Comparison of ENCODE assay signal across 8 mouse cellular contexts in genomic region chr17:33717982-33718381, GRCm38 (mm10). TPM values are rescaled to one million over a fixed set of nuclear protein-coding genes. Genes with fewer than 3 reads are reported as not detected.
A peak's percentile ranks its signal among the peaks of the same experiment; 100 is the strongest.
DNase-seq lines count a peak whose midpoint lies in the region; ATAC-seq and TF ChIP-seq lines count a peak whose summit lies in the region.

No protein-coding gene starts in this region.

- no peaks in the 10 kb centered on the region for H3K27me3 ChIP-seq in heart, embryonic 15.5 days
- no peaks in the 10 kb centered on the region for H3K27me3 ChIP-seq in MEL (ENCODE audit: control insufficient read depth in 1 of 2, insufficient read depth in 2 of 2, low read length in 2 of 2)
- H3K27me3 ChIP-seq in hindbrain, embryonic 11.5 days (ENCODE audit: control insufficient read depth, insufficient read depth, low read length), result no peaks in the 10 kb centered on the region
- no peaks in the 10 kb centered on the region for H3K27me3 ChIP-seq in midbrain, embryonic 11.5 days (ENCODE audit: control insufficient read depth, insufficient read depth, low read length)

- no peak for DNase-seq in heart, adult 11 months
- DNase-seq in MEL (ENCODE audit: low read depth, low spot score), result no peak
- DNase-seq in hindbrain, embryonic 11.5 days (ENCODE audit: low spot score), result no peak
- DNase-seq in midbrain, embryonic 11.5 days (ENCODE audit: low spot score, missing footprints), result no peak
- DNase-seq in urinary bladder, adult 18-20 months (ENCODE audit: low spot score in 2 of 2), result no peak
- no peak for DNase-seq in thymus, postnatal 14 days
- no peak for DNase-seq in embryo, embryonic 10.5 days (ENCODE audit: low spot score)

- H3K36me3 ChIP-seq in heart, embryonic 15.5 days, result no peaks in the 10 kb centered on the region
- H3K36me3 ChIP-seq in MEL (ENCODE audit: control insufficient read depth in 1 of 2, insufficient read depth in 2 of 2, low read length in 2 of 2), result peaks cover 0 to 21% of the 10 kb centered on the region in 2 experiments; a peak in 2 of 4 replicates
- H3K36me3 ChIP-seq in hindbrain, embryonic 11.5 days (ENCODE audit: control insufficient read depth, insufficient read depth, low read length), result no peaks in the 10 kb centered on the region
- no peaks in the 10 kb centered on the region for H3K36me3 ChIP-seq in midbrain, embryonic 11.5 days (ENCODE audit: control insufficient read depth, insufficient read depth, low read length)

- no peaks in the 10 kb centered on the region for H3K9me3 ChIP-seq in heart, embryonic 15.5 days (replicated peaks)
- no peaks in the 10 kb centered on the region for H3K9me3 ChIP-seq in MEL (replicated peaks; ENCODE audit: insufficient read depth, low read length)
- no peaks in the 10 kb centered on the region for H3K9me3 ChIP-seq in hindbrain, embryonic 11.5 days (ENCODE audit: control insufficient read depth, low read length)
- no peaks in the 10 kb centered on the region for H3K9me3 ChIP-seq in midbrain, embryonic 11.5 days (ENCODE audit: control insufficient read depth, low read length)

- WGBS in heart, embryonic 15.5 days, result 9% methylated on average over 8 of the region's 8 CpGs
- 9% methylated on average over 8 of the region's 8 CpGs for WGBS in hindbrain, embryonic 11.5 days
- WGBS in midbrain, embryonic 11.5 days, result 8% methylated on average over 8 of the region's 8 CpGs

- no peak; a peak in 1 of 4 replicates for TF ChIP-seq EP300 in MEL (IDR thresholded peaks at IDR 0.05; ENCODE audit: low read depth in 1 of 2, low read length in 2 of 2)

- H3K79me2 ChIP-seq in MEL (ENCODE audit: control insufficient read depth, insufficient read depth, low read length, poor library complexity), result peaks cover 3% of the 10 kb centered on the region; the same call in 1 of the 2 replicates

- peak overlapping the region; percentile 78 for H3K9ac ChIP-seq in heart, embryonic 15.5 days
- H3K9ac ChIP-seq in MEL (ENCODE audit: control insufficient read depth, low read depth, low read length, poor library complexity, severe bottlenecking), result peak overlapping the region; percentile 87
- H3K9ac ChIP-seq in hindbrain, embryonic 11.5 days (ENCODE audit: low read depth, low read length), result peak overlapping the region; percentile 80
- peak overlapping the region; percentile 77 for H3K9ac ChIP-seq in midbrain, embryonic 11.5 days (ENCODE audit: low read length)

- peak overlapping the region; percentile 70 for H3K4me2 ChIP-seq in heart, embryonic 15.5 days
- peak overlapping the region; percentile 72 for H3K4me2 ChIP-seq in hindbrain, embryonic 11.5 days (replicated peaks; ENCODE audit: low read depth, low read length)
- H3K4me2 ChIP-seq in midbrain, embryonic 11.5 days, result peak overlapping the region; percentile 71

- H3K27ac ChIP-seq in heart, embryonic 15.5 days, result no peak overlapping the region
- 0 out of 2 replicates have a peak overlapping the region, but pooled peaks have one; percentile 0 for H3K27ac ChIP-seq in MEL (ENCODE audit: control insufficient read depth, low read depth, low read length)
- H3K27ac ChIP-seq in hindbrain, embryonic 11.5 days (ENCODE audit: low read depth, low read length), result no peak overlapping the region
- H3K27ac ChIP-seq in midbrain, embryonic 11.5 days (ENCODE audit: low read depth, low read length), result no peak overlapping the region

- TF ChIP-seq CTCF in MEL (IDR thresholded peaks at IDR 0.05 in 2 of 3, conservative IDR thresholded peaks at IDR 0.05 in 1 of 3; ENCODE audit: control insufficient read depth in 1 of 3, insufficient read depth in 1 of 3, low read depth in 2 of 3, low read length in 3 of 3, poor library complexity in 1 of 3, severe bottlenecking in 1 of 3), result no peak

- no peak for TF ChIP-seq RAD21 in MEL (IDR thresholded peaks at IDR 0.05; ENCODE audit: low read depth, low read length)

- ATAC-seq in heart, embryonic 15.5 days (replicated peaks; ENCODE audit: insufficient number of reproducible peaks, insufficient read depth, low FRiP score, low read depth), result no peak
- no peak for ATAC-seq in hindbrain, embryonic 11.5 days (ENCODE audit: low FRiP score)
- peak; percentile 1; the same call in 1 of the 2 replicates for ATAC-seq in midbrain, embryonic 11.5 days (ENCODE audit: low FRiP score)

- peak overlapping the region; percentile 68 for H3K4me3 ChIP-seq in heart, embryonic 15.5 days
- H3K4me3 ChIP-seq in MEL (ENCODE audit: control insufficient read depth in 1 of 2, insufficient read depth in 1 of 2, low read depth in 2 of 2, low read length in 2 of 2), result peak overlapping the region; percentile 58 to 96
- peak overlapping the region; percentile 82 for H3K4me3 ChIP-seq in hindbrain, embryonic 11.5 days (ENCODE audit: low read depth, low read length)
- H3K4me3 ChIP-seq in midbrain, embryonic 11.5 days (ENCODE audit: low read depth, low read length), result peak overlapping the region; percentile 85

- no peak for TF ChIP-seq POLR2A in MEL (IDR thresholded peaks at IDR 0.05; ENCODE audit: control insufficient read depth in 1 of 2, insufficient read depth in 1 of 2, low read depth in 1 of 2, low read length in 2 of 2, poor library complexity in 1 of 2)

- H3K4me1 ChIP-seq in heart, embryonic 15.5 days (replicated peaks), result peaks cover 3% of the 10 kb centered on the region; the same call in 1 of the 2 replicates
- H3K4me1 ChIP-seq in MEL (ENCODE audit: control insufficient read depth in 1 of 2, insufficient read depth in 2 of 2, low read length in 2 of 2), result peaks cover 10 to 22% of the 10 kb centered on the region in 2 experiments
- no peaks in the 10 kb centered on the region for H3K4me1 ChIP-seq in hindbrain, embryonic 11.5 days (replicated peaks; ENCODE audit: control insufficient read depth, insufficient read depth, low read length)
- H3K4me1 ChIP-seq in midbrain, embryonic 11.5 days (ENCODE audit: control insufficient read depth, insufficient read depth, low read length), result peaks cover 5% of the 10 kb centered on the region; the same call in 1 of the 2 replicates

TF ChIP-seq in MEL, 35 proteins besides CTCF, POLR2A, EP300 and RAD21:
- TF ChIP-seq TCF12 (IDR thresholded peaks at IDR 0.05; ENCODE audit: low read depth, low read length), result no peak
- no peak for TF ChIP-seq MXI1 (IDR thresholded peaks at IDR 0.05; ENCODE audit: low read depth, low read length)
- 0 out of 2 replicates have a peak, but pooled peaks have one; percentile 62 for TF ChIP-seq CHD1 (IDR thresholded peaks at IDR 0.05; ENCODE audit: low read depth, low read length)

RNA-seq across cellular contexts. Expression of gene March2, which starts 0.5 kb away (rescaled TPM):
- 98.6 and 118 TPM in 2 replicates for polyA plus RNA-seq in heart, embryonic 15.5 days (2015; fragmentation: Nextera tagmentation; extraction: Ambion mirVana)
- total RNA-seq in MEL (2012; rRNA removed), result 7.2 and 10.9 TPM in 2 replicates
- polyA plus RNA-seq in MEL (2012; ENCODE audit: insufficient read depth in 1 of 2, insufficient read length in 2 of 2, low read depth in 1 of 2, low replicate concordance in 2 of 2, missing spikeins in 1 of 2), result 10 to 100 TPM in 1 of 2 experiments, not detected in 1; 18.8 TPM
- polyA plus RNA-seq in hindbrain, embryonic 11.5 days (2014; fragmentation: Nextera tagmentation; extraction: Ambion mirVana), result 40.2 and 45.4 TPM in 2 replicates
- 37.3 and 39.0 TPM in 2 replicates for polyA plus RNA-seq in midbrain, embryonic 11.5 days (2014; fragmentation: Nextera tagmentation; extraction: Ambion mirVana)

RNA-seq across cellular contexts. Expression of gene Hnrnpm, which starts 31.3 kb away (rescaled TPM):
- polyA plus RNA-seq in heart, embryonic 15.5 days (2015; fragmentation: Nextera tagmentation; extraction: Ambion mirVana), result 180 and 183 TPM in 2 replicates
- 203 and 224 TPM in 2 replicates for total RNA-seq in MEL (2012; rRNA removed)
- 100 to 1,000 TPM; 420 to 473 TPM for polyA plus RNA-seq in MEL (2012; ENCODE audit: insufficient read depth in 1 of 2, insufficient read length in 2 of 2, low read depth in 1 of 2, low replicate concordance in 2 of 2, missing spikeins in 1 of 2)
- polyA plus RNA-seq in hindbrain, embryonic 11.5 days (2014; fragmentation: Nextera tagmentation; extraction: Ambion mirVana), result 506 and 558 TPM in 2 replicates
- 581 and 639 TPM in 2 replicates for polyA plus RNA-seq in midbrain, embryonic 11.5 days (2014; fragmentation: Nextera tagmentation; extraction: Ambion mirVana)

RNA-seq across cellular contexts. Expression of gene Rab11b, which starts 42.3 kb away (rescaled TPM):
- polyA plus RNA-seq in heart, embryonic 15.5 days (2015; fragmentation: Nextera tagmentation; extraction: Ambion mirVana), result 274 and 318 TPM in 2 replicates
- total RNA-seq in MEL (2012; rRNA removed), result 24.0 and 26.3 TPM in 2 replicates
- polyA plus RNA-seq in MEL (2012; ENCODE audit: insufficient read depth in 1 of 2, insufficient read length in 2 of 2, low read depth in 1 of 2, low replicate concordance in 2 of 2, missing spikeins in 1 of 2), result 100 to 1,000 TPM in 1 of 2 experiments, not detected in 1; 105 TPM
- 334 and 359 TPM in 2 replicates for polyA plus RNA-seq in hindbrain, embryonic 11.5 days (2014; fragmentation: Nextera tagmentation; extraction: Ambion mirVana)
- 295 and 314 TPM in 2 replicates for polyA plus RNA-seq in midbrain, embryonic 11.5 days (2014; fragmentation: Nextera tagmentation; extraction: Ambion mirVana)
